Mouse (Mus musculus) stomach, postnatal 0 days (tissue): ENCODE data around the gene Ern2. TPM values are rescaled to one million over a fixed set of nuclear protein-coding genes. Genes with fewer than 3 reads are reported as not detected.

Experiments
- ATAC-seq: fragments of 200-750 bp; cut with Nextera tagmentation; 2 replicates; pipeline ENCODE4 v1.8.0; 2017; ENCODE audit not compliant: low FRiP score, low TSS enrichment
- DNase-seq: peaks from one replicate; pipeline ENCODE4 v3.0.0-alpha.2; 2016; ENCODE audit warnings: low spot score
- H3K27ac ChIP-seq: fragments of 300-500 bp; sonication (generic); replicated peaks from 2 replicates; pipeline ENCODE4 v1.5.1; 2014; ENCODE audit warnings: mild to moderate bottlenecking, control low read depth
- H3K27me3 ChIP-seq: fragments of 300-500 bp; sonication (generic); 2 replicates; pipeline ENCODE4 v1.6.1; 2014; ENCODE audit warnings: low read length; ENCODE audit not compliant: control insufficient read depth, insufficient read depth
- H3K36me3 ChIP-seq: fragments of 300-500 bp; sonication (generic); 2 replicates; pipeline ENCODE4 v1.6.1; 2014; ENCODE audit warnings: low read length, mixed read lengths; ENCODE audit not compliant: control insufficient read depth, insufficient read depth
- H3K4me1 ChIP-seq: fragments of 300-500 bp; sonication (generic); replicated peaks from 2 replicates; pipeline ENCODE4 v1.6.1; 2014; ENCODE audit warnings: antibody characterized with exemption; ENCODE audit not compliant: control insufficient read depth, insufficient read depth
- H3K4me2 ChIP-seq: fragments of 300-500 bp; sonication (generic); replicated peaks from 2 replicates; pipeline ENCODE4 v1.6.1; 2014; ENCODE audit warnings: low read depth, mild to moderate bottlenecking, control low read depth, moderate library complexity
- H3K4me3 ChIP-seq: fragments of 300-500 bp; sonication (generic); 2 replicates; pipeline ENCODE4 v1.5.1; 2014; ENCODE audit warnings: low read depth, low read length, control low read depth
- H3K9ac ChIP-seq: fragments of 300-500 bp; sonication (generic); 2 replicates; pipeline ENCODE4 v1.6.1; 2014; ENCODE audit warnings: mild to moderate bottlenecking, low read length, control low read depth, mixed read lengths
- H3K9me3 ChIP-seq: fragments of 300-500 bp; sonication (generic); 2 replicates; pipeline ENCODE4 v1.6.1; 2016; ENCODE audit warnings: low read length; ENCODE audit not compliant: control insufficient read depth
- CTCF ChIP-seq: IDR thresholded peaks from 2 replicates; pipeline ENCODE4 v1.5.1; 2016; ENCODE audit warnings: antibody characterized with exemption, low read depth, mild to moderate bottlenecking, moderate library complexity
- EP300 ChIP-seq: optimal IDR thresholded peaks from 2 replicates; pipeline ENCODE3; 2016; ENCODE audit warnings: antibody characterized with exemption
- WGBS: fragments of 180-500 bp; shearing (Covaris S2); extraction: QIAGEN DNeasy Blood & Tissue Kit; methylation state at CpG from one replicate; pipeline ENCODE4 v1.1.7; 2014; 5-methylcytosine and 5-hydroxymethylcytosine counted together
- polyA plus RNA-seq: library from polyadenylated mRNA; unstranded; fragments of >200 nt; fragmentation: Nextera tagmentation; extraction: Ambion mirVana; gene quantifications from 2 replicates; pipeline ENCODE4 v1.2.1, GENCODE M21; 2015

Ern2 gene
- polyA plus RNA-seq, 1 experiment from 2014 or later, result 33.5 TPM

DNA sequence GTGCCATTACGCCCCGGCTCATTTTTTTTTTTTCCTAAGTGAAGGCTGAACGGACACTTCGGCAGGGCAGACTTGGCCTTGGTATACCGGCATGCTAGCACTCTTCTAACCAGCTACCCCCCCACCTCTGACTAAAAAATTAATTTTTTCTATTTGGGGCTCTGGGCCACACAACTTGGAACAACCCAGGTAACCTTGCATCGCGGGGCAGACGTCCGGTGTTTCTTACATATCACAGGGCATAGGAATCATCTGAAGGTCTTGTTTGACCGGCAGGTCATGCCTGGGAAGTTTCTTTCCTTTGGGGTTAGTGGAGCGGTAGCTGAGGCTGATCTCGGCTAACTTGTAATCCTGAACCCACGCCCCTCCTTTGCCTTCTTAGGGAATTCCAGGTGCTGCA, 27.5 kb downstream of the Ern2 start:
- WGBS, result 7% methylated on average over 13 of the region's 13 CpGs
- H3K27ac ChIP-seq, result peak overlapping the region; percentile 81
- DNase-seq, result no peak
- H3K4me3 ChIP-seq, result peak overlapping the region; percentile 71
- no peak for TF ChIP-seq EP300
- no peak for TF ChIP-seq CTCF
- H3K9ac ChIP-seq, result peak overlapping the region; percentile 58
- no peaks in the 10 kb centered on the region for H3K36me3 ChIP-seq
- H3K27me3 ChIP-seq, result no peaks in the 10 kb centered on the region
- H3K4me2 ChIP-seq, result peak overlapping the region; percentile 72
- H3K4me1 ChIP-seq, result no peaks in the 10 kb centered on the region
- no peak for ATAC-seq
- H3K9me3 ChIP-seq, result no peaks in the 10 kb centered on the region

- H3K27ac ChIP-seq, result no peak overlapping the region
- TF ChIP-seq CTCF (no peak), EP300 (no peak)
- ATAC-seq, result peak; percentile 92
- H3K4me3 ChIP-seq, result no peak overlapping the region
- no peaks in the 10 kb centered on the region for H3K9me3 ChIP-seq
- no peak overlapping the region for H3K4me2 ChIP-seq
- H3K4me1 ChIP-seq, result no peaks in the 10 kb centered on the region
- no peak overlapping the region for H3K9ac ChIP-seq
- no peaks in the 10 kb centered on the region for H3K27me3 ChIP-seq
- DNase-seq, result peak; percentile 94
- 62% methylated on average over 4 of the region's 4 CpGs for WGBS
- H3K36me3 ChIP-seq, result peaks cover 12% of the 10 kb centered on the region
Measured at GRCm38 (mm10) chr7:122152473-122152872, 33.5 kb downstream of the Ern2 start.

GRCm38 (mm10) chr7:122140991-122141390, 45.0 kb downstream of the Ern2 start:
- no peak for ATAC-seq
- no peak overlapping the region for H3K9ac ChIP-seq
- peaks cover 31% of the 10 kb centered on the region for H3K36me3 ChIP-seq
- DNase-seq, result no peak
- no peak overlapping the region for H3K4me3 ChIP-seq
- no peaks in the 10 kb centered on the region for H3K4me1 ChIP-seq
- no peaks in the 10 kb centered on the region for H3K9me3 ChIP-seq
- no peaks in the 10 kb centered on the region for H3K27me3 ChIP-seq
- no peak overlapping the region for H3K27ac ChIP-seq
- TF ChIP-seq EP300, result no peak
- no peak overlapping the region for H3K4me2 ChIP-seq

DNA sequence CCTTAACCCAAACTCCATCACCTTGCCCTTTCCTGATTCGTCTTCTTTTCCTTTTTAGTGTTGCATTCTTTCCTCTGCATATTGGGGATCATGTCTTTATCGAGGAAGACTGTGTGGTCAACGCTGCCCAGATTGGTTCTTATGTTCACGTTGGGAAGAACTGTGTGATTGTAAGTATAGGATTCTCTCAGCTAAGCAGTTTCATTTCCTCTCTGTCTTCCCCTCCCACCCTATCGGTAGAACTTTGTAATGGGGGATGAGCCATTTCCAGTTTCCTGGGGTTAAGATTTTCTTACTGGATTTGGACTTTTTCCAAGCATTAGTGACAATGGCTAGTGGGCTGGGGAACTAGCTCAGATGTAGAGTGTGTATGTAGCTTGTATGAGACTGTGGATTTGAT, 47.8 kb downstream of the Ern2 start:
- Histone ChIP-seq H3K9ac (no peak overlapping the region), H3K36me3 (peaks cover 28% of the 10 kb centered on the region)

DNA sequence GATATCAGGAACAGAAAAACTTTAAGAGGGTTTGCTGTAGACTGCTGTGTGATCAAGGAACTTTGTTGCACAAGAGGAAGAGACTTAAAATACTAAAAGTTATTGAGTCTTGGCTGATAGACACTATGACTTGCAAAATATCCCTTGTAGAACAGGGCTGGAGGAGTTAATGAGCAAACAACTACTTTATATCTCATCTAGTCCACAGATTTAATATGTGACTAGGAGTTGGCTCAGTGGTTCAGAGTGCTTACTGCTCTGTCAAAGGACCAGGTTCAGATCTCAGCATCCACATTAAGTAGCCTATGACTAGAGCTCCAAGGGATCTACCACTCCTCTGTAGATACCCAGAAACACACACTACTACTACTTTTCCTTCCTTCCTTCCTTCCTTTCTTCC, 48.9 kb downstream of the Ern2 start:
- peaks cover 20% of the 10 kb centered on the region for H3K36me3 ChIP-seq
- no peaks in the 10 kb centered on the region for H3K27me3 ChIP-seq
- TF ChIP-seq CTCF, result no peak
- TF ChIP-seq EP300, result no peak
- no peak overlapping the region for H3K4me3 ChIP-seq
- H3K9ac ChIP-seq, result no peak overlapping the region
- no peak overlapping the region for H3K27ac ChIP-seq
- H3K4me2 ChIP-seq, result no peak overlapping the region
- H3K9me3 ChIP-seq, result no peaks in the 10 kb centered on the region
- DNase-seq (no peak), ATAC-seq (no peak)
- peaks cover 4% of the 10 kb centered on the region; the same call in 1 of the 2 replicates for H3K4me1 ChIP-seq

More for the DNA sequence above, 47.8 kb downstream of the Ern2 start:
- Histone ChIP-seq H3K27ac (no peak overlapping the region), H3K27me3 (no peaks in the 10 kb centered on the region), H3K4me3 (no peak overlapping the region), H3K4me2 (no peak overlapping the region), H3K4me1 (peaks cover 4% of the 10 kb centered on the region; the same call in 1 of the 2 replicates), H3K9me3 (no peaks in the 10 kb centered on the region)
- TF ChIP-seq CTCF (no peak), EP300 (no peak)
- DNase-seq (no peak), ATAC-seq (no peak)
- 91% methylated on average over 5 of the region's 5 CpGs for WGBS

GRCm38 (mm10) chr7:122135070-122135469, 50.9 kb downstream of the Ern2 start:
- Histone ChIP-seq H3K36me3 (peaks cover 15% of the 10 kb centered on the region; the same call in 1 of the 2 replicates), H3K4me2 (no peak overlapping the region), H3K9ac (no peak overlapping the region), H3K27ac (no peak overlapping the region), H3K27me3 (no peaks in the 10 kb centered on the region), H3K9me3 (no peaks in the 10 kb centered on the region), H3K4me3 (no peak overlapping the region), H3K4me1 (peaks cover 4% of the 10 kb centered on the region; the same call in 1 of the 2 replicates)
- 69% methylated on average over 10 of the region's 10 CpGs for WGBS
- peak; percentile 68 for DNase-seq
- peak; percentile 68 for TF ChIP-seq CTCF
- no peak for TF ChIP-seq EP300
- ATAC-seq, result no peak
